ENCODE assay signal across 17 mouse cellular contexts in genomic region chr9:71753981-71754380, GRCm38 (mm10). TPM values are rescaled to one million over a fixed set of nuclear protein-coding genes. Genes with fewer than 3 reads are reported as not detected.
DNase-seq lines count a peak whose midpoint lies in the region; ATAC-seq and TF ChIP-seq lines count a peak whose summit lies in the region.
"Had no signal": no experiment of that assay in that cellular context is flagged by ENCODE, and none has a peak within 500 bp of the region (broad histone marks: within the 10 kb centered on the region; RNA-seq: fewer than 3 reads in every experiment).

No protein-coding gene starts in this region.

- H3K4me1 ChIP-seq in cortical plate, adult 2 months (ENCODE audit: control insufficient read depth, insufficient read depth, low read length) = no peaks in the 10 kb centered on the region
- peaks cover 66% of the 10 kb centered on the region for H3K4me1 ChIP-seq in embryonic facial prominence, embryonic 10.5 days
- H3K4me1 ChIP-seq in limb, embryonic 11.5 days (ENCODE audit: control insufficient read depth, insufficient read depth, low read length) = peaks cover 17% of the 10 kb centered on the region

- WGBS in embryonic facial prominence, embryonic 10.5 days = 57% methylated on average over 4 of the region's 4 CpGs
- 42% methylated on average over 4 of the region's 4 CpGs for WGBS in limb, embryonic 11.5 days

- no peak for TF ChIP-seq CTCF in layer of hippocampus, adult 2 months (conservative IDR thresholded peaks at IDR 0.05)
- no peak for TF ChIP-seq CTCF in cortical plate, adult 2 months (IDR thresholded peaks at IDR 0.05; ENCODE audit: extremely low read depth, insufficient read depth, low read length)

- no peak overlapping the region for H3K4me2 ChIP-seq in limb, embryonic 11.5 days (ENCODE audit: low read depth, severe bottlenecking)
- H3K4me2 ChIP-seq: hindbrain, embryonic 12.5 days; intestine, embryonic 15.5 days had no signal

- no peaks in the 10 kb centered on the region for H3K36me3 ChIP-seq in embryonic facial prominence, embryonic 10.5 days (replicated peaks)
- no peaks in the 10 kb centered on the region for H3K36me3 ChIP-seq in limb, embryonic 11.5 days (ENCODE audit: control insufficient read depth, insufficient read depth, low read length)
- H3K36me3 ChIP-seq: hindbrain, embryonic 12.5 days; intestine, embryonic 15.5 days had no signal

- no peak for DNase-seq in layer of hippocampus, adult 2 months (ENCODE audit: low spot score in 2 of 2)
- no peak for DNase-seq in layer of hippocampus, adult 18-20 months (ENCODE audit: low spot score in 2 of 2)
- no peak for DNase-seq in embryonic facial prominence, embryonic 10.5 days (ENCODE audit: low spot score)
- DNase-seq in limb, embryonic 11.5 days (ENCODE audit: low spot score) = no peak
- DNase-seq in gastrocnemius, adult 18-20 months (ENCODE audit: low spot score) = no peak
- DNase-seq in urinary bladder, postnatal 14 days (ENCODE audit: low spot score) = no peak
- DNase-seq: cerebellum, adult 9-10 months; kidney, postnatal 36 days; liver; liver, postnatal 0 days; right cerebral cortex, postnatal 4 days had no signal

- H3K9me3 ChIP-seq in embryonic facial prominence, embryonic 10.5 days = no peaks in the 10 kb centered on the region
- H3K9me3 ChIP-seq in limb, embryonic 11.5 days (ENCODE audit: control insufficient read depth, low read length) = no peaks in the 10 kb centered on the region
- H3K9me3 ChIP-seq: hindbrain, embryonic 12.5 days; intestine, embryonic 15.5 days had no signal

- H3K27ac ChIP-seq in layer of hippocampus, adult 2 months = peak overlapping the region; percentile 39; the same call in 1 of the 2 replicates
- peak overlapping the region; percentile 65; the same call in 1 of the 2 replicates for H3K27ac ChIP-seq in cortical plate, adult 2 months (ENCODE audit: insufficient read depth, low read length)
- H3K27ac ChIP-seq in embryonic facial prominence, embryonic 10.5 days (replicated peaks) = peak overlapping the region; percentile 77
- peak overlapping the region; percentile 17; the same call in 1 of the 2 replicates for H3K27ac ChIP-seq in limb, embryonic 11.5 days (replicated peaks; ENCODE audit: low read depth, low read length)
- H3K27ac ChIP-seq: intestine, embryonic 15.5 days had no signal

- no peak overlapping the region for H3K4me3 ChIP-seq in layer of hippocampus, adult 2 months
- H3K4me3 ChIP-seq in cortical plate, adult 2 months (ENCODE audit: insufficient read depth, low read length) = no peak overlapping the region
- H3K4me3 ChIP-seq in embryonic facial prominence, embryonic 10.5 days = no peak overlapping the region
- no peak overlapping the region for H3K4me3 ChIP-seq in limb, embryonic 11.5 days (ENCODE audit: low read depth, low read length)
- H3K4me3 ChIP-seq: hindbrain, embryonic 12.5 days; intestine, embryonic 15.5 days had no signal

- H3K9ac ChIP-seq in limb, embryonic 11.5 days (ENCODE audit: low read length) = no peak overlapping the region
- H3K9ac ChIP-seq: hindbrain, embryonic 12.5 days; intestine, embryonic 15.5 days; liver, postnatal 0 days had no signal

- no peak for ATAC-seq in limb, embryonic 11.5 days (ENCODE audit: insufficient number of reproducible peaks, low FRiP score, low TSS enrichment, low read depth)
- ATAC-seq: intestine, embryonic 15.5 days; liver, postnatal 0 days; midbrain, embryonic 16.5 days had no signal

- TF ChIP-seq POLR2A in cortical plate, adult 2 months (IDR thresholded peaks at IDR 0.05; ENCODE audit: extremely low read depth, insufficient read depth, low read length) = no peak

- H3K27me3 ChIP-seq in embryonic facial prominence, embryonic 10.5 days (replicated peaks; ENCODE audit: low read depth, poor library complexity, severe bottlenecking) = no peaks in the 10 kb centered on the region
- H3K27me3 ChIP-seq in limb, embryonic 11.5 days (ENCODE audit: control insufficient read depth, insufficient read depth, low read length) = no peaks in the 10 kb centered on the region
- H3K27me3 ChIP-seq: intestine, embryonic 15.5 days had no signal

RNA-seq across cellular contexts. Expression of gene Cgnl1, which starts 17.4 kb away (rescaled TPM):
- total RNA-seq in layer of hippocampus, adult 2 months (2021) = 1 to 10 TPM; 6.6 to 7.9 TPM
- 1 to 10 TPM; 5.4 to 8.4 TPM for total RNA-seq in layer of hippocampus, adult 18-20 months (2021)
- 5.5 and 6.0 TPM in 2 replicates for polyA plus RNA-seq in cortical plate, adult 2 months (2012; rRNA removed)
- 10.8 and 11.1 TPM in 2 replicates for polyA plus RNA-seq in embryonic facial prominence, embryonic 10.5 days (2016; fragmentation: Nextera tagmentation; extraction: Ambion mirVana)
- 6.7 and 7.3 TPM in 2 replicates for polyA plus RNA-seq in limb, embryonic 11.5 days (2014; fragmentation: Nextera tagmentation; extraction: Ambion mirVana)
- total RNA-seq in gastrocnemius, adult 18-20 months (2021) = 1 to 10 TPM; 3.9 to 4.1 TPM
- total RNA-seq: granulocyte monocyte progenitor cell, adult 5-6 weeks; megakaryocyte-erythroid progenitor cell, adult 5-6 weeks had no signal

Comparison
In these comparisons a context has a peak if more than half of its experiments do, and no peak if none do; other contexts are left out.
1. H3K27ac ChIP-seq: peak in every context shown above with its lines; median percentile 77 in embryonic facial prominence, embryonic 10.5 days; 65 in cortical plate, adult 2 months; 39 in layer of hippocampus, adult 2 months; 17 in limb, embryonic 11.5 days.